Mouse (Mus musculus): ENCODE results near the gene Asnsd1.
A peak's percentile ranks its signal among the peaks of the same experiment; 100 is the strongest.
"Not testable (repeated sequence)": the region's sequence is repeated elsewhere in the genome, so short reads cannot be mapped to it uniquely, and the experiment has no call there.

Gene Asnsd1

DNA sequence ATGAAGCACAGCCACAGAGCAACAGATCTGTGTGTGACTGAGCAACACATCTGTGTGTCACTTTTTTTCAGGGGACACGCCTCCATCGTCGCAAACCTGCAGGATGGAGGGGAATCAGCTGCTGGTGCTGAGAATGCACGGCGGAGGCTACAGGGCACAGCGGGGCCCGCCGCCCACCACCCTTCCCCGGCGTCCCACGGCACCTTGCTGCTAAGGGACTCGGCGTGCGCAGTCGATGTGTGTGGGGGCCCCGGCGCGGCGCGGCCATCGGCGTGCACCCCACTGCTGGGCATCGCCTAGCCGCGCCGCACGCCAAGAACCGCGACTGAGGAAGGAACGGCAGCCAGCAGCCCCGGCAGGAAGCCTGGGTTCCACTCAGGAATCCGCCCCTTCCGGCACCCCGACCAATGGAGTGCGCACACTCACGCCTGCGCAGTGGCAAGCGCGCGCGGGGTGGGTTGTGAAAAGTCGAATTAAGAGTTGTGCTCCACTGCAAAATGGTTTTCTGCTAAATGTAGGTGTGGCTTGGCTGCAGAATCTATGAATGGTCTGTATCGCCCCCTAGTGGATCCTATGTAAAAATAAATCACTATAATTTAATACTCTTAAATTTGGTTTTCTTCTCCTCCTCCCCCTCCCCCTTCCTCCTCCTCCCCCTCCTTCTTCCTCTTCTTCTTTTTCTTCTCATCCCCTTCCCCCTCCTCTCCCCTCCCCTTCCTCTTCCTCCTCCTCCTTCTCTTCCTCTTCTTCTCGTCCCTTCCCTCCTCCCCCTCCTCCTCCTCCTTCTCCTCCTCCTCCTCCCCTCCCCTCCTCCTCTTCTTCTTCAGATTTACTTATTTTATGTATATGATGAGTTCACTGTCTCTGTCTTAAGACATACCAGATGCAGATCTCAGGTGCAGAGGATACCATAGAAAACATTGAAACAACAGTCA lies at the start of gene Asnsd1, which contains the start of the genes Asdurf and Gm28551:
Gene Asnsd1 (minus strand): TSS at position 426 of the 935 bp plus-strand sequence.
Gene Asdurf (minus strand): TSS at position 293 of the 935 bp plus-strand sequence.
Gene Gm28551 (minus strand): TSS at position 341 of the 935 bp plus-strand sequence.
- peak; percentile 98 for DNase-seq (ENCODE audit: low spot score in 2 of 2)

DNA sequence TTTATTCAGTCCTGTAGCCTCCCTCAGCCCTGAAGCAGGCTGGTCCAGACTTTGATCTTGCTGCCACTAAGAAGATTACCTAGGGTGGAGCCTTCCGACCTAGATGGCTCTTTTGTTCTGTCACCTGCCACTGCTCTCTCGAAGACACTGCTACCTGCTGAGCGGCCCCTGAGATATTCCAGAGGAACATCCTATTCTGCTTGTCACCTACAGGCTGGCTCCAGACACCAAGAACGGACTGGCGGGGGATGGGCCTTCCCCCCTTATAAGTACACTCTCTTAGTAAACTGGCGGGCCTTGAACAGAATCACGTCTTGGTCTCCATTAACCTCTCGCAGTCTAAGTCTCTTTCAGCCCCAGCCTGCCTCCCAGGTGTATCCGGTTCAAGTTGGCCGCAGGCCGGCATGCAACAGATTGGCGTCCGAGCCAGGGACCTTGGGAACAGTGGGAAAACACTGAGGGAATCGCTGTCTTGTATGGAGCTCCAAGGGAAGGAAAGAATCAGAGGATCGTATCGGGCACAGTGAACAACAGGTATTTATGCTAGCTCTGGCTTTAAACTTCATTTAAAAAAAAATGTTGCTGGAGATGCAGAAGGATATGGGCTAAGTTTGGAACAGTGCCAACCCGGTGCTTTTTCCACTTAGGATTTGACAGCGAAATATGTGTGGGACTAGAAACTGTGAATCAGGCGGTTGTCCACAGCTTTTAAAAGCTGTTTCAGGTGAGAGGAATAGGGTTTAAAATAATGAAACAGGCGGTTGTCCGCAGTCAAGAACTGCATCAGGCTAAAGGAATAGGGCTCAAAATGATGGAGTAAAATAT lies 41.6 kb upstream of the Asnsd1 start:
- peak in 1 of 2 experiments; percentile 12 for DNase-seq (ENCODE audit: low spot score in 2 of 2)

DNA sequence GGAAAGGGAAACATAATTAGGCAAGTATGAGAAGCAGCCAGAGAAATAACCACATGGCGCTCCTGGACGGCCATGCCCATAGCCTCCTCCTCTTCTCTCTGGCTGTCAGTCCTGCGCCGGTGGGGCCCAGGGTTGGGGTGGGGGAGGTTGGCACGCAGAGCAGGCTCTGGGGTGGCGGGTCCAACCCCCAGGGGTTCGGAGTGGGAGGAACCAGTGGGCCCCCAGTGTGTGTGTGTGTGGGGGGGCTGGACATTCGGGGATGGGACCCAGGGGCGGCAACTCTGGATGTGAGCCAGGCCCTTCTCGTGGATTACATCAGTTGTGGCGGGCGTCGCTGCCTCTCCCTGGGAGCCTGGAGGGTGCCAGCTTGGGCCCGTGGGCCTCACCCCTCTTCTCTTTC lies 36.2 kb upstream of the Asnsd1 start:
- no peak for DNase-seq (ENCODE audit: low spot score in 2 of 2)

DNA sequence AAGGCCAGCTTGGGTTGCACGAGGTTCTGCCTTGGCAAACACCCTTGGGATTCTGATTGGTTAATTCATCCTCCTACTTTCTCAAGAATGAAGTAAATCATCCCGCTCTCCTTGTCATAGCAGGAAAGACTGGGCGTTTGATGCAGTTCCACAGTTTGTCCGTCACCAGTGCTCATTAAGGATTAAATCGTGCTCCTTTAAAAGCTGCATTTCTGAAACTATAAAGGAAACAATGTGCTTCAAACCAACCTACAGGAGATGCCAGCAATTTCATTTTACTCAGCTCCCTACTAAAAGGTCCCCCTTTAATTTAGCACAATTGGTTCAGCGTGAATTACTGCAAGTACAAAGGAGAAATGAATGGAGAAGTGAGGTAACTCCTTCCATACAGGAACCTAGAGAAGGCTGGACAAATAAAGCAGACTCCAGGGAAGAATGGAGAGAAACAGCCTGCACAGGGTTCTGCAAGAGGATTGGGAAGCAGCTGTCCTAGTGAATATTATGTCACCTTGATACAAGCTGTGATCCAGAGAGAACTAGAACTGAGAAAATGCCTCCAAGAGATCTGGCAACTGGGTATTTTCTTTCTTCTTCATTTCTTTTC lies 31.6 kb upstream of the Asnsd1 start:
- DNase-seq (ENCODE audit: low spot score in 2 of 2): no peak

DNA sequence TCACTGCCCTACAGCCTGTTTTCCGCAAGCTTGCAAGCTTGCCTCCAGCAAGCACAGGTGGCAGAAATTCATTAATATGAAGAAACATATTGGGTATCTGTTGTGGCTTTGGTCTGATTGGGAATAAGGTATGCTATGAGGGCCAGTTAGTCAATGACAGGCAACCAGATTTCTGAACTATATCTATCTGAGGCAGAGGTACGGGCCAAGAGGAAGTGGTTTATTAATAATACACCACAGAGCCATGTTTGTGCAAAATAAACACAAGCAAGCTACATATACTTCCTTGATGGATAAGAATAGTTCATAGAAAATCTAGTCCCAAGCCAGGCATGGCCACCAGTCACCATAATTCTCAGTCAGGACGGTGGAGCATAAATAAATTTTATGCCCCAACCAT lies 25.2 kb upstream of the Asnsd1 start:
- DNase-seq (ENCODE audit: low spot score in 2 of 2): no peak

DNA sequence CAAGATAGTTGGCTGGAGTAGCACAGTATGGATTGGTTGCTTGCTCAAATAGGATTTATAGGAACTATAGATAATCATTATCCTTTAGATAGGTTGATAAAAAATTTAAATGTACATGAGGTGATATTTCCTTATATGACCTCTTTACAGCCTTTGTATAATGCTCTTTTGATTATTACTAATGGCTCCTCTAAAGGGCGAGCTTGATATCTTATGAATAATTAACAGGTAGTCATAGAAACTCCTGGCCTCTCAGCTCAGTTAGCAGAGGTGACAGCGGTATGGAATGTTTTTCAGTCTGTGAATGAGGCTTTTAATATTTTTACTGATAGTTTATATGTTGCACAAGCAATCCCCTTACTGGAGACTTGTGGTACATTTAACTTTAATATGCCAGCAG lies 23.4 kb upstream of the Asnsd1 start:
- not testable (repeated sequence) for DNase-seq (ENCODE audit: low spot score in 2 of 2)

DNA sequence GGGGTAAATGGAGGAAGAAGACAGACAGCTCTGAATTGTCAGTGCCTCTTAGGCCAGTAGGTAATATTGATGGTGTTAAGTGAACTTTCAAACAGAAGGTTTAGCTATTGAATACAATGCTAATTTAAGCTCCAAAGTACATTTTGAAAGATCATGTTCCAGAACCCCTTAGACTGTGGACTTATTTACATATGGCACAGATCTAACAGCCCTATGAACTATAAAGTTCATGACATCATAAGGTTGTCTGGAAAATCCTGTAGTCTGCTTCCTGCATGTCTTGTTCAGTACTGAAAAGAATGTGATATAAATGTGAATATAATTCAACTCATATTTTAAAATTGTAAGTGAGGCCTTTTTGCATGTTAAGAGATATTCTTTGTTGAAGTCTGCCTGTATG lies 6.4 kb upstream of the Asnsd1 start:
- no peak for DNase-seq (ENCODE audit: low spot score in 2 of 2)

DNA sequence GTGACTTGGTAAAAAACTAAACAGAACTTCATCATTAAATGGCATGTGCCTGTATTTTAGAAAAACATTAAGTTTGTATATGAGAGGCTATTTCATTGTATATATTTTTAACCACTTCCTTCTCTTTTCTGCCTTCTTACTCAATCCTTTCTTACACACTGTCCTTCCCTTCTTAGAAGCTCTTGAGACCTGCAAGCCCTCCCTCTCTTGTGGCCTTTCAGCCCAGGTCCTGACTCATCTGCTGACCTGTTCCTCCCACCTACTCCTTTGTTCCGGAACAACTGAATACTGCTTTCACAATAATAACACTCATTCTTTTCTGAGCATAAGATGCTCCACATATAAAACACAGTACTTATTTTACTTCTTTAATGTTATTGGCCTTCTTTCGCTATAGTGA lies 11.5 kb downstream of the Asnsd1 start:
- DNase-seq (ENCODE audit: low spot score in 2 of 2): no peak

DNA sequence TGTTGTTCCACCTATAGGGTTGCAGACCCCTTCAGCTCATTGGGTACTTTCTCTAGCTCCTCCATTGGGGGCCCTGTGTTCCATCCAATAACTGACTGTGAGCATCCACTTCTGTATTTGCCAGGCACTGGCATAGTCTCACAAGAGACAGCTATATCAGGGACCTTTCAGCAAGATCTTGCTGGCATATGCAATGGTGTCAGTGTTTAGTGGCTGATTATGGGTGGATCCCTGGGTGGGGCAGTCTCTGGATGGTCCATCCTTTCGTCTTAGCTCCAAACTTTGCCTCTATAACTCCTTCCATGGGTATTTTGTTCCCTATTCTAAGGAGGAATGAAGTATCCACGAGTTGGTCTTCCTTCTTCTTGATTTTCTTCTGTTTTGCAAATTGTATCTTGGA lies 15.1 kb downstream of the Asnsd1 start:
- not testable (repeated sequence) for DNase-seq (ENCODE audit: low spot score in 2 of 2)

DNA sequence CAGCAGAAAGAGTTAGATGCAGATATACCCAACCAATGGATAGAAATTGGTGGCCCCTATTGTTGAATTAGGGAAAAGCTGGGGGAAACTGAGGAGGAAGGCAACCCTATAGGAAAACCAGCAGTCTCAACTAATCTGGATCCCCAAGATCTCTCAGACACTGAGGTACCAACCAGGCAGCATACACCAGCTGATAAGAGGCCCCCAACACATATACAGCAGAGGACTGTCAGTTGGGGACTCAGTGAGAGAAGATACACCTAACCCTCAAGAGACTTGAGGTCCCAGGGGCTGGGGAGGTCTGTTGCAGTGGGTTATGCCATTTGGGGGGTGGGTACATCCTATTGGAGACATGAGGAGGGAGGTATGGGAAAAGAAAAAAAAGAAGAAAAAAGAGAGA lies 17.1 kb downstream of the Asnsd1 start:
- DNase-seq (ENCODE audit: low spot score in 2 of 2): no peak

DNA sequence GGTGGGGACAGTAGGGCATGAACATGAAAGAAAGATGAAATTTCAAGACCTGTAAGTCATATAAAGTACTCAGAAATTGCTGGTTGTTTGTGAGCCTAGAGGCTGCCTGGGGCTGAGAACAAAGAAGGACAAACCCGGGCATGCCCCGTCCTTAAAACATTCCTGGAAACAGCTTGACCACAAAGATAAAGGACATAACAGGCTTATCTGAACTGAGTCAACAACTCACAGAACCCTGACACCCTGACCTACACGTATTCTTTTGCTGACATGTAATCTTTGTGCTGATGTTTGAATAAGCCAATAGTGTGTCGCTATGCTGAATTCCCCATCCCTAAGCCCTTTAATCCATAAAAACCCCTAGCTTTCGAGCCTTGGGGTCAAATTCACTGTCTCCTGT lies 19.0 kb downstream of the Asnsd1 start:
- not testable (repeated sequence) for DNase-seq (ENCODE audit: low spot score in 2 of 2)

DNA sequence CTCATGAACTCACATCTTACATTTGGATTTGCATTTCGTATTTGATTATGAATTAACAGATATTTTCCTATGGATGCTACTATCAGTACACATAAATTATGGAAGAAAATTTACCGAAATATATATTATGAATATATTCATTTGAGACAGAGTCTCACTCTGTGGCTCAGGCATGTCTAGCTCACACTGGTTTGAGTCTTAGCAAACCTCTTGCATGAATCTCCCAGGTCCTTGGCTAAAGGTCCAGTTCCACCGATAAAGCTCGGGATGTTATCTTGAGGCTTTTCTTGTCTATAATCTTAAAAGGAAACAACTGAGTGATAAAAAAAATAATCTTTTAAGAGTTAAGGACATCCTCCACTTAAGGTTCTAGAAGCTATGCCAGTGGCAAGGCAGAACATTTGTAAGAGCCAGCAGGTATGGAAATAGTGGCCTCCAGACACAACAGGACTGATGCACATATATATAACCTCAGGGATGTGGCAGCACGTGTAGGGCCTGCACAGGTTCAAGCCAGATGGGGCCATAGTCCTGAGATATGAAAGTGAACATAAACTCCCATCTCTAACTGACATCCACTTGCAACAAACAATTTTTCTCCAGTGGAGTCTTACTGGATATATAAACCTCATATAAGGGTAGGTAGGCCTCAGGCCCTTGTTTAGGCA lies 27.6 kb downstream of the Asnsd1 start:
- DNase-seq (ENCODE audit: low spot score in 2 of 2): no peak

DNA sequence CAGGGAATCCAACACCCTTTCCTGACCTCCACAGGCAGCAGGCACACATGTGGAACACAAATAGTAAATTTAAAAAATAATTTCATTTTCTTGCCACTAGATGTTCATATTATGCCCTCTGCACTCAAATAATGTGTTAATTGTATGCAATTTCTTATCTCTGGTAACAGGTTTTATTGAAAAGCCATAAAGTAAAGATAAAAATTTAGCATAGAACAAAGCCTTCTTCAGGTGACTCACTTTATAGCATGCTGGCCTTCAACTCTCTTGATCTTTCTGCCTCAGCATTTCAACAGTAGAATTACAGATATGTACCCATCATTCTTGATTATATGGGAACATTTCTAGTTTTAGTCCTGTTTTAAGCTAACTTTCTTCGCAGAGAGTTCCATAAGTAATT lies 28.3 kb downstream of the Asnsd1 start:
- DNase-seq (ENCODE audit: low spot score in 2 of 2): no peak

DNA sequence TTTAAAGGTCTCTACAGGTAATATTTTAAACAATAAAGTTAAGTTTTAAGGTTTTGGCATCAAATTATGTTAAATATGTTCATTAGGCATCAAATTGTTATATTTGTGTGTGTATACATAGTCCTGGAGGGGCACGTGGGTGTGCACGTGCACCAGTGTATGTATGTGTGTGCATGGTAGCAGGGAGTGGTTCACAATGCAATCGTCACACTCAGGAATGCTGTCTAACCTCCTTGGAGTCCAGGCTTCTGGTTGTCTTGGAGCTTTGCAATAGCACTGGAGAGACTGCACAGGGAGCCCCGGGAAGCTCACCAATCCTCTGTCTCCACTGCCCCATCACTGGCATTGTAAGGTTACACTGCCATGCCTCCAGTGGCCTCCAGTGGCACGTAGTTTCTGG lies 29.3 kb downstream of the Asnsd1 start:
- no peak for DNase-seq (ENCODE audit: low spot score in 2 of 2)

DNA sequence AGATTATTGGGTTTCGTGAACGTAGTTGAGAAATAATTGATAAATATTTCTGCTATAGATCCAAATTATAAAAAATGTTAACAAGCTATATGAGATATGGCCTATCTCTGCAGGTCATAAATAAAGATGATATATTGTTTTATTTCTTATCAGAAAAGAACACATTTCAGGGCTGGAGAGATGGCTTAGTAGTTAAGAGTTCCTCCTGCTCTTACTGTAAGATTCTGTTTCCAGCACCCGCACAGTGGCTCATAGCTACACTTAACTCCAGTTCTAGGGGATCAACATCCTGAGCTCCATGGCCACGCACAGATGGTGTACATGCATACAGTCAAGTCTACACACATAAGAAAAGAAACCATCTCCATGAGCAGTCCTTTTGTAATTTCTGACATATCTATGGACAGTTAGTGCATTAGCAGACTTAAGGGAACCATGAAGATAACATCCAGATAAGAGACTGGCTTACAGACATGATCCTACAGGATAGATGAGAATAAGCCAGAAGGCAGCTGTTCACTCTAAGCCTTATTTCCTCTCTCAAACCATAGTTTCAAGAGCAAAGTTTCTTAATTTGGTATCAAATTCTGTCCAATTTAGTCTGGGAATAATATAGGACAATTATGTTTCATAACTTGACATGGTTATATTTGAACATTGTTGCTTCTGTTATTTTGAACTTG lies 30.7 kb downstream of the Asnsd1 start:
- no peak for DNase-seq (ENCODE audit: low spot score in 2 of 2)

DNA sequence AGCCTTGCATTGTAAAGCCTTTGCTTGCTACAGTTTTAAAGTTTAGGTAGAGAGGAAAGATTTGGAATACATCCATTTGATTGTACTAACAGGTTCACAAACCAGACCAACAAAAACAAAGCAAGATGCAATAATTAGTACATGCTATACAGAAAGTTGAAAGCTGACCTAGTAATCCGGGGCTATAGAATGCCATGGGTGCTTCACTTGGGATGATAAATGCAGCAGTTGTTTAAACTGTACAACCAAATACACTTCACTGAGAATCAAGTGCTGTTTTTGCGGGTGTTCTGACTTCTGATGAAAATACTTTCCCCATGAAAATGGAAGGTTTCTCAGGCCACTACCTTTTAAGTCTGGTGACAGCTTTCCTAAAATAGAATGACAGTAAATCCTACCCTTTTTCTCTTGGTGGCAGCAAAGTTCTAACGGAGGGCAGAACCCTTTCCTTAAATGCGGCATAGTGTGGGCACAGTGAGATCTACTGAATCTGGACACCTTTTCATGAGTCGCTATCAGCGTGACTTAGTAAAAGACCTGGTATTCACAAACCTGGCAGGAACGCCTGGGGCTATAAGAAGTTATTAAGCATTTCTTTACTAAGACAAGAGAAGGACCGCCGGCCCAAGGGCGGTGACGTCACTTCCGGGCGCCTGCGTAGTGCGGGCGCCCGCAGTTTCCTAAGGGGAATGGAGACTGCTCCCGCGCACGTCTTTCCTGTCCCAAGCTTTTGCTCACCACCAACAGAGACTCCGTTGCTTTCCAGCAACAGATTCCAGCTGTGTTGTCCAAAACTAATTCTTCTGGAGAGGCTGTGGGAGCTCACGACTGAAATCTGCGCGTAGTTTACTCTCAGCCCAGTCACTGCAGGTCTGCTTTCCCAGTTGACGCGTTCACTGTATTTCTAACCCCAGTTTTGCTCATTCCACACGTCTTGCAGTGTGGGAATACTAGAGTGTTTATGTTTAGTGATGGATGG lies 39.3 kb downstream of the Asnsd1 start, which contains the start of gene Osgepl1:
Gene Osgepl1 (plus strand): TSS at position 636 of the 979 bp plus-strand sequence.
- DNase-seq (ENCODE audit: low spot score in 2 of 2): peak; percentile 78 to 87

DNA sequence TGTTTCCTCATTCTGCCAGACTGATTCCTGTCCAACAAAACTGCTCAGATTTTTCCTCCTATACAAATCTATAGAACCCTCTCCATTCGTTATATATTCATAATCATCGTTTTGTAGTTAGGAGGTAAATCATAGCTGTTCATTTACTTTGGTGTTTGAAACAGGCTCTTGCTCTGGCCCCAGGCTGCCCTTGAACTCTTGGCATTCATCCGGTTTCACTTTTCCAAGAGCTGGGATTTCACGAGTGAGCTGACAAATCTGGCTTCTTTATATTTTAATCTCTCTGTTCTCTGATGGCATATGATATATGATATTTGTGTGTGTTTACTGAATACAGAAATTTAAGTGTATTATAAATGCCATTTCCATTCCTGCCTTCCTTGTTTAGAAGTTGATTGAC lies 52.0 kb downstream of the Asnsd1 start:
- DNase-seq (ENCODE audit: low spot score in 2 of 2): no peak

DNA sequence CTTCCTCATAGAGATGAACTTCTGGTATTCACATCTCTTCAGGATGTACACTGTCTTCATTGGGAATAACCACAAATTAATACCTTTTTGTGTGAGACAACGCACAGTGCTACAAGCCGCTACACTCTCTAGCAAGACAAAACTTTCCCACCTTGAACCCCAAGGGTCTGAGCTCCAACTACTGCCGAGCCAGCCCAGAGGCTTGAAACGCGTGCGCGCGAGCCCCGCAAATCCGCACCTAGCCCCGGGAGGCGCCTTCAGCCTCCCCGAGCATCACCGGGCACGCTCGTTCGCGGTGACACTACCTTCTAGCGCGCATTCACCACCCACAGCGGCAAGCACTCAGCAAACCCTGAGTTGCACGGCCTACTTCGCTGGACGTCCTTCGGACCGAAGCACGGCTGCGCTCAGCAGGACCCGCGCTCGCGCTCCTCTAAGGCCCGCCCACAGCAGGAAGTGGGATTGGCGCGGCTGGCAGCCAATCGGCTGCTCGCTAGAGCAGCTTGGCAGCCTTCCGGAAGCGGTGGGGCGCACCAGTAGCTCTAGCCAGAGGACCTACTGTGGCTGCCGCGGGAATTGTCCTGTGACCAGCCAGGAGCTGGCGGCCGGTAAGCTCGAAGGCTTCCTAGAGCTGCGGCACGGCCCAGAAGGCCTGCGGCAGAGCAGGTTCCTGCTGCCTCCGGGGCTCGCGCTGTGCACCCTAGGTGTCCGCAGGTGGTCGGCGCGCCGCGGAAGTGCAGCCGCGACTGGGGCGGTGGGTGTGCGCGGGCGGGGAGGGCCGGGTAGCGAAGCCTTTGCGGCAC lies 55.8 kb downstream of the Asnsd1 start, which contains the start of the genes Pms1, Ormdl1 and Gm28778:
Gene Pms1 (minus strand): TSS at position 438 of the 803 bp plus-strand sequence.
Gene Ormdl1 (plus strand): TSS at position 515 of the 803 bp plus-strand sequence.
Gene Gm28778 (plus strand): TSS at position 531 of the 803 bp plus-strand sequence.
- DNase-seq (ENCODE audit: low spot score in 2 of 2): peak; percentile 94 to 96
